Mouse (Mus musculus) testis, postnatal 10 days (tissue): Measurements from ENCODE around the gene Card19.

Experiments used
- DNase-seq: peaks from one replicate; pipeline ENCODE4 v3.0.0; 2021; ENCODE audit warnings: low spot score

Card19 gene

GRCm38 (mm10) chr13:49170623-49171022 is 45.2 kb downstream of the Card19 start:
- DNase-seq = no peak

GRCm38 (mm10) chr13:49169448-49170207 is 46.2 kb downstream of the Card19 start:
- peak; percentile 97 for DNase-seq

- no peak for DNase-seq
Observed at GRCm38 (mm10) chr13:49167081-49167480, 48.8 kb downstream of the Card19 start.

- DNase-seq = no peak
Observed at GRCm38 (mm10) chr13:49163645-49164044, 52.2 kb downstream of the Card19 start.

GRCm38 (mm10) chr13:49162722-49163121 is 53.1 kb downstream of the Card19 start:
- DNase-seq = no peak

GRCm38 (mm10) chr13:49161236-49161635 is 54.6 kb downstream of the Card19 start:
- no peak for DNase-seq

GRCm38 (mm10) chr13:49158040-49158713 is 57.7 kb downstream of the Card19 start:
- no peak for DNase-seq

GRCm38 (mm10) chr13:49156645-49157044 is 59.2 kb downstream of the Card19 start:
- DNase-seq = no peak

- DNase-seq = no peak
Observed at GRCm38 (mm10) chr13:49154621-49155020, 61.2 kb downstream of the Card19 start.

GRCm38 (mm10) chr13:49154028-49154427 is 61.8 kb downstream of the Card19 start:
- DNase-seq = no peak
